Mouse (Mus musculus) E14TG2a.4 (cell line): ENCODE measurements around the gene Fbxw7.

Experiments used
- CTCF ChIP-seq: conservative IDR thresholded peaks from 2 replicates; pipeline ENCODE4 v1.5.1; 2014; ENCODE audit warnings: low read length
- NANOG ChIP-seq: IDR thresholded peaks from 2 replicates; pipeline ENCODE4 v1.6.1; 2014; ENCODE audit warnings: borderline replicate concordance, low read length, mixed read lengths
- POU5F1 ChIP-seq: IDR thresholded peaks from 2 replicates; pipeline ENCODE4 v1.6.1; 2014; ENCODE audit warnings: low read length, borderline replicate concordance

GRCm38 (mm10) chr3:85015667-85016066 lies 200.6 kb downstream of the Fbxw7 start:
- TF ChIP-seq CTCF (no peak), POU5F1 (no peak), NANOG (no peak)
